Mouse (Mus musculus): ENCODE data around the gene Zfp189. TPM values are rescaled to one million over a fixed set of nuclear protein-coding genes. Genes with fewer than 3 reads are reported as not detected.

Gene Zfp189
- total RNA-seq, 1 experiment from 2014 or later: 3.2 TPM

Other genes with a start within 250 kb of the Zfp189 start
- gene Acnat2, start 113.0 kb upstream of the Zfp189 start, total RNA-seq (2017): not detected in 3 replicates
- gene Acnat1, start 47.3 kb upstream of the Zfp189 start, total RNA-seq (2017): not detected in 3 replicates
- gene Baat, start 14.6 kb upstream of the Zfp189 start, total RNA-seq (2017): not detected in 3 replicates
- gene Mrpl50, start 83 bp upstream of the Zfp189 start, total RNA-seq (2017): 14.9 to 18.6 TPM (median 15.7 TPM) in 3 replicates
- not detected in 3 replicates for gene Aldob, start 28.4 kb downstream of the Zfp189 start, total RNA-seq (2017)
- not detected in 3 replicates for gene Tmem246, start 76.7 kb downstream of the Zfp189 start, total RNA-seq (2017)
- 187 to 231 TPM (median 228 TPM) in 3 replicates for gene Rnf20, start 110.8 kb downstream of the Zfp189 start, total RNA-seq (2017)
- gene Ppp3r2, start 160.8 kb downstream of the Zfp189 start, total RNA-seq (2017): 0.29 to 0.32 TPM in 2 of 3 replicates, not detected in the other

Data from monocyte, adult 5-6 weeks (primary cell).